Mouse (Mus musculus) neural tube, embryonic 11.5 days (tissue): ENCODE measurements at regions not wholly inside any gene's neighbourhood (a gene's known extent, or its start where the extent isn't known, plus 50 kb on each side); places are given as distances from the start of the nearest gene placed in this dataset.

ENCODE experiments used
- ATAC-seq: fragments of 200-750 bp; cut with Nextera tagmentation; 2 replicates; pipeline ENCODE4 v1.8.0; 2017; ENCODE audit warnings: moderate number of reproducible peaks, mild to moderate bottlenecking, moderate TSS enrichment, moderate library complexity; ENCODE audit not compliant: insufficient read depth, low FRiP score, low TSS enrichment
- DNase-seq: peaks from one replicate; pipeline ENCODE4 v3.0.0-alpha.2; 2015; ENCODE audit warnings: low spot score
- H3K27ac ChIP-seq: fragments of 300-500 bp; sonication (generic); 2 replicates; pipeline ENCODE4 v1.5.1; 2014; ENCODE audit warnings: low read depth, mild to moderate bottlenecking, low read length
- H3K27me3 ChIP-seq: fragments of 300-500 bp; sonication (generic); 2 replicates; pipeline ENCODE4 v1.6.1; 2014; ENCODE audit warnings: mild to moderate bottlenecking, low read length, mixed read lengths; ENCODE audit not compliant: control insufficient read depth, insufficient read depth
- H3K36me3 ChIP-seq: fragments of 300-500 bp; sonication (generic); 2 replicates; pipeline ENCODE4 v1.6.1; 2014; ENCODE audit warnings: mild to moderate bottlenecking, low read length, moderate library complexity, mixed read lengths; ENCODE audit not compliant: control insufficient read depth, insufficient read depth
- H3K4me1 ChIP-seq: fragments of 300-500 bp; sonication (generic); 2 replicates; pipeline ENCODE4 v1.6.1; 2014; ENCODE audit warnings: low read length, mixed read lengths; ENCODE audit not compliant: control insufficient read depth, insufficient read depth
- H3K4me2 ChIP-seq: fragments of 300-500 bp; sonication (generic); 2 replicates; pipeline ENCODE4 v1.6.1; 2014; ENCODE audit warnings: low read depth, mild to moderate bottlenecking, moderate library complexity
- H3K4me3 ChIP-seq: fragments of 300-500 bp; sonication (generic); 2 replicates; pipeline ENCODE4 v1.5.1; 2014; ENCODE audit warnings: low read depth, low read length
- H3K9ac ChIP-seq: fragments of 300-500 bp; sonication (generic); 2 replicates; pipeline ENCODE4 v1.6.1; 2014; ENCODE audit warnings: mild to moderate bottlenecking, low read length
- H3K9me3 ChIP-seq: fragments of 300-500 bp; sonication (generic); 2 replicates; pipeline ENCODE4 v1.6.1; 2016; ENCODE audit warnings: low read length; ENCODE audit not compliant: control insufficient read depth
- WGBS: fragments of 180-500 bp; shearing (Covaris S2); extraction: QIAGEN DNeasy Blood & Tissue Kit; methylation state at CpG from one replicate; pipeline ENCODE4 v1.1.7; 2014; 5-methylcytosine and 5-hydroxymethylcytosine counted together

- Histone ChIP-seq H3K4me2 (peak overlapping the region; percentile 46), H3K4me1 (peaks cover 6% of the 10 kb centered on the region; the same call in 1 of the 2 replicates), H3K9me3 (no peaks in the 10 kb centered on the region), H3K27ac (no peak overlapping the region), H3K4me3 (peak overlapping the region; percentile 24), H3K9ac (peak overlapping the region; percentile 31), H3K27me3 (no peaks in the 10 kb centered on the region), H3K36me3 (no peaks in the 10 kb centered on the region)
- WGBS: 1% methylated on average over 15 of the region's 15 CpGs
- peak; percentile 74 for DNase-seq
- ATAC-seq: peak; percentile 62
Measured at GRCm38 (mm10) chr3:9340788-9341187, 269.1 kb downstream of the Zfp704 start.

- H3K27me3 ChIP-seq: no peaks in the 10 kb centered on the region
- 28% methylated on average over 4 of the region's 4 CpGs for WGBS
- H3K36me3 ChIP-seq: no peaks in the 10 kb centered on the region
- no peak overlapping the region for H3K27ac ChIP-seq
- H3K4me1 ChIP-seq: peaks cover 6% of the 10 kb centered on the region; the same call in 1 of the 2 replicates
- ATAC-seq: no peak
- DNase-seq: no peak
- no peak overlapping the region; the same call in 1 of the 2 replicates for H3K9ac ChIP-seq
- no peaks in the 10 kb centered on the region for H3K9me3 ChIP-seq
- peak overlapping the region; percentile 46 for H3K4me2 ChIP-seq
- H3K4me3 ChIP-seq: no peak overlapping the region
Measured at GRCm38 (mm10) chr3:9340344-9340743, 269.5 kb downstream of the Zfp704 start.

- ATAC-seq (no peak), DNase-seq (no peak)
- Histone ChIP-seq H3K9ac (no peak overlapping the region), H3K27me3 (no peaks in the 10 kb centered on the region), H3K4me1 (peaks cover 6% of the 10 kb centered on the region; the same call in 1 of the 2 replicates), H3K4me2 (no peak overlapping the region), H3K4me3 (no peak overlapping the region), H3K9me3 (no peaks in the 10 kb centered on the region), H3K27ac (no peak overlapping the region), H3K36me3 (no peaks in the 10 kb centered on the region)
- WGBS: 87% methylated on average over 4 of the region's 4 CpGs
Measured at GRCm38 (mm10) chr3:9339669-9340068, 270.2 kb downstream of the Zfp704 start.

DNA sequence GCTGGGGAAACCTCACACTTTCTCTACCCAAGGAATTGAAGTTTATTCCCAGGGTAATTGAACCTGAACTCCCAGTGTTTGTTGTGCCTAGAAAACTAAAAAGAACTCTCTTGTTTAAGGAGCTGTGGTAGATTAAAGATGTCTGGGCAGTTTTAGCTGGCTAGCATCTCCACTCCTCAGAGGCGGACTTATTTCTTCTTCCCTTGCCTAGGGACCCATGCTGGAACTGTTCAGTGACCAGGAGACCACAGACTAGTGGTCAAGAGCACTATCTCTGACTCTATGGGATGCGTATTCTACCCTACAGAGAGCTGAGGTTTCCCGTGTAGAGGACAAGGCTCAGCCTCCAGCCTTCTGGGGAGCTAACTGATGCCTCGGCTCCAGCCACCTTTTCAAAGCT lies 274.3 kb downstream of the Zfp704 start:
- ATAC-seq (no peak), DNase-seq (no peak)
- H3K4me1 ChIP-seq: peaks cover 4% of the 10 kb centered on the region; the same call in 1 of the 2 replicates
- no peak overlapping the region for H3K4me2 ChIP-seq
- no peaks in the 10 kb centered on the region for H3K36me3 ChIP-seq
- H3K9me3 ChIP-seq: no peaks in the 10 kb centered on the region
- WGBS: 39% methylated on average over 4 of the region's 4 CpGs
- H3K9ac ChIP-seq: no peak overlapping the region
- H3K27me3 ChIP-seq: no peaks in the 10 kb centered on the region
- H3K4me3 ChIP-seq: no peak overlapping the region
- no peak overlapping the region for H3K27ac ChIP-seq
